Mouse (Mus musculus) heart, adult 2 months (tissue): ENCODE measurements around the gene Fam129b. TPM values are rescaled to one million over a fixed set of nuclear protein-coding genes. Genes with fewer than 3 reads are reported as not detected.

Experiments
- DNase-seq, 2 experiments: peaks; one replicate each; pipeline ENCODE4 v3.0.0; 2021
- H3K27ac ChIP-seq: fragments of 200-600 bp; 2 replicates; pipeline ENCODE4 v1.8.1; 2022
- H3K27me3 ChIP-seq: fragments of 200-500 bp; 2 replicates; pipeline ENCODE4 v1.6.1; 2012; ENCODE audit warnings: mild to moderate bottlenecking, low read length, inconsistent platforms, mixed read lengths; ENCODE audit not compliant: control insufficient read depth, insufficient read depth
- H3K36me3 ChIP-seq: fragments of 200-500 bp; 2 replicates; pipeline ENCODE4 v1.6.1; 2012; ENCODE audit warnings: low read length, inconsistent platforms; ENCODE audit not compliant: control insufficient read depth, insufficient read depth
- H3K4me1 ChIP-seq: fragments of 200-500 bp; 2 replicates; pipeline ENCODE4 v1.6.1; 2011; ENCODE audit warnings: low read length; ENCODE audit not compliant: control insufficient read depth, insufficient read depth
- H3K4me3 ChIP-seq: fragments of 200-600 bp; 2 replicates; pipeline ENCODE4 v1.8.1; 2022
- H3K79me2 ChIP-seq: fragments of 200-500 bp; replicated peaks from 2 replicates; pipeline ENCODE4 v1.6.1; 2012; ENCODE audit warnings: mild to moderate bottlenecking, inconsistent platforms, low read length, moderate library complexity, mixed read lengths; ENCODE audit not compliant: control insufficient read depth, insufficient read depth
- H3K9ac ChIP-seq: fragments of 200-500 bp; 2 replicates; pipeline ENCODE4 v1.6.1; 2012; ENCODE audit warnings: low read depth, mild to moderate bottlenecking, control low read depth, inconsistent platforms, low read length, mixed read lengths
- CTCF ChIP-seq: fragments of 200-600 bp; IDR thresholded peaks from 2 replicates; pipeline ENCODE4 v1.8.1; 2022; ENCODE audit warnings: antibody characterized with exemption, mild to moderate bottlenecking, moderate library complexity
- EP300 ChIP-seq: fragments of 200-500 bp; IDR thresholded peaks from 2 replicates; pipeline ENCODE4 v1.6.1; 2011; ENCODE audit warnings: low read depth, low read length, control low read depth; ENCODE audit not compliant: insufficient read depth
- POLR2A ChIP-seq: fragments of 200-500 bp; IDR thresholded peaks from 2 replicates; pipeline ENCODE4 v1.6.1; 2011; ENCODE audit warnings: mild to moderate bottlenecking, low read depth, low read length, control low read depth; ENCODE audit not compliant: insufficient read depth
- WGBS: fragments of 180-500 bp; shearing (Covaris S2); methylation state at CpG from one replicate; pipeline ENCODE4 v1.1.7; 2018; 5-methylcytosine and 5-hydroxymethylcytosine counted together
- intact Hi-C: fragments of 180-260 bp; cut with DNase I; formaldehyde crosslinking; loops from one replicate; pipeline ENCODE4 v1.15.1; 2025
- polyA plus RNA-seq: library from polyadenylated mRNA; depleted of rRNA; stranded (reverse); fragments of >200 nt; gene quantifications from 2 replicates; pipeline ENCODE4 v1.2.3, GENCODE M21; 2012
- total RNA-seq, 2 experiments: library from RNA; stranded (reverse); gene quantifications; 2 replicates each; pipeline ENCODE4 v1.2.3; 2021

Fam129b gene
- total and polyA plus RNA-seq, 3 experiments, result 19.5 to 21.0 (median 20.0) TPM

GRCm38 (mm10) chr2:32907442-32907841 is 31.5 kb downstream of the Fam129b start:
- Histone ChIP-seq H3K79me2 (no peaks in the 10 kb centered on the region; the same call in 1 of the 2 replicates), H3K9ac (no peak overlapping the region), H3K36me3 (no peaks in the 10 kb centered on the region; the same call in 1 of the 2 replicates), H3K27ac (peak overlapping the region; percentile 74), H3K27me3 (no peaks in the 10 kb centered on the region), H3K4me1 (peaks cover 24% of the 10 kb centered on the region), H3K4me3 (no peak overlapping the region)
- no peak for DNase-seq
- TF ChIP-seq EP300, result no peak
- TF ChIP-seq CTCF, result no peak
- no peak for TF ChIP-seq POLR2A
- WGBS, result 40% methylated on average over 8 of the region's 8 CpGs
- intact Hi-C loops, result no loop called here

- H3K4me3 ChIP-seq, result no peak overlapping the region
- H3K36me3 ChIP-seq, result no peaks in the 10 kb centered on the region; the same call in 1 of the 2 replicates
- H3K9ac ChIP-seq, result no peak overlapping the region
- no peaks in the 10 kb centered on the region for H3K79me2 ChIP-seq
- H3K4me1 ChIP-seq, result peaks cover 24% of the 10 kb centered on the region
- no peaks in the 10 kb centered on the region for H3K27me3 ChIP-seq
- H3K27ac ChIP-seq, result peak overlapping the region; percentile 74
- intact Hi-C loops, result no loop called here
- TF ChIP-seq CTCF (no peak), EP300 (peak; percentile 58; the same call in 1 of the 2 replicates)
- DNase-seq, result peak; percentile 62 to 76
- WGBS, result 12% methylated on average over 6 of the region's 6 CpGs
These were observed 32.4 kb downstream of the Fam129b start for GRCm38 (mm10) chr2:32908272-32908671.

GRCm38 (mm10) chr2:32908796-32909195 is 32.9 kb downstream of the Fam129b start:
- peak overlapping the region; percentile 8; the same call in 1 of the 2 replicates for H3K4me3 ChIP-seq
- peak overlapping the region; percentile 74 for H3K27ac ChIP-seq
- intact Hi-C loops, result no loop called here
- TF ChIP-seq CTCF (no peak), EP300 (peak; percentile 71)
- 14% methylated on average over 11 of the region's 11 CpGs for WGBS
- DNase-seq, result peak; percentile 52 to 60
- H3K36me3 ChIP-seq, result no peaks in the 10 kb centered on the region; the same call in 1 of the 2 replicates
- no peaks in the 10 kb centered on the region for H3K79me2 ChIP-seq
- no peaks in the 10 kb centered on the region for H3K27me3 ChIP-seq
- peak overlapping the region; percentile 19; the same call in 1 of the 2 replicates for H3K9ac ChIP-seq
- peaks cover 23% of the 10 kb centered on the region for H3K4me1 ChIP-seq

GRCm38 (mm10) chr2:32911639-32912182 is 35.8 kb downstream of the Fam129b start:
- 65% methylated on average over 7 of the region's 7 CpGs for WGBS
- Histone ChIP-seq H3K4me1 (peaks cover 23% of the 10 kb centered on the region), H3K4me3 (no peak overlapping the region), H3K27me3 (no peaks in the 10 kb centered on the region), H3K9ac (no peak overlapping the region), H3K36me3 (no peaks in the 10 kb centered on the region; the same call in none of the 2 replicates), H3K27ac (no peak overlapping the region), H3K79me2 (no peaks in the 10 kb centered on the region)
- no peak for TF ChIP-seq CTCF
- TF ChIP-seq EP300, result no peak
- TF ChIP-seq POLR2A, result no peak
- no peak for DNase-seq
- intact Hi-C loops, result loop anchor here (1.0 to 2.0 kb wide), 3 partner anchors 31 to 47 kb away; no protein-coding TSS in a partner anchor

GRCm38 (mm10) chr2:32912210-32912804 is 36.4 kb downstream of the Fam129b start:
- intact Hi-C loops, result loop anchor here (1.0 to 2.0 kb wide), 2 partner anchors 38 to 48 kb away; no protein-coding TSS in a partner anchor
- WGBS, result 30% methylated on average over 19 of the region's 19 CpGs
- peak; percentile 100 for TF ChIP-seq EP300
- no peak for TF ChIP-seq POLR2A
- no peaks in the 10 kb centered on the region; the same call in none of the 2 replicates for H3K36me3 ChIP-seq
- H3K4me3 ChIP-seq, result no peak overlapping the region
- no peaks in the 10 kb centered on the region for H3K27me3 ChIP-seq
- peaks cover 20% of the 10 kb centered on the region for H3K4me1 ChIP-seq
- H3K9ac ChIP-seq, result no peak overlapping the region
- peak; percentile 80 to 85 for DNase-seq
- H3K27ac ChIP-seq, result no peak overlapping the region
- H3K79me2 ChIP-seq, result no peaks in the 10 kb centered on the region

- Histone ChIP-seq H3K79me2 (no peaks in the 10 kb centered on the region), H3K4me1 (peaks cover 11% of the 10 kb centered on the region), H3K27me3 (no peaks in the 10 kb centered on the region), H3K4me3 (no peak overlapping the region), H3K9ac (peak overlapping the region; percentile 44), H3K36me3 (no peaks in the 10 kb centered on the region; the same call in 1 of the 2 replicates), H3K27ac (peak overlapping the region; percentile 83)
- intact Hi-C loops, result no loop called here
- no peak for TF ChIP-seq EP300
- no peak for TF ChIP-seq POLR2A
- no peak for TF ChIP-seq CTCF
- 46% methylated on average over 5 of the region's 5 CpGs for WGBS
- peak; percentile 41 to 49 for DNase-seq
These were observed 38.4 kb downstream of the Fam129b start for GRCm38 (mm10) chr2:32914362-32914761.
